Mouse (Mus musculus): ENCODE measurements at regions not wholly inside any gene's neighbourhood (a gene's known extent, or its start where the extent isn't known, plus 50 kb on each side); places are given as distances from the start of the nearest gene placed in this dataset.

GRCm38 (mm10) chr4:94439159-94439836, 117.0 kb upstream of the Gm10306 start:
- no peaks in the 10 kb centered on the region for H3K27me3 ChIP-seq (ENCODE audit: control insufficient read depth in 1 of 2, insufficient read depth in 2 of 2, low read length in 2 of 2)
- H3K4me3 ChIP-seq (ENCODE audit: control insufficient read depth in 1 of 2, insufficient read depth in 1 of 2, low read depth in 2 of 2, low read length in 2 of 2): no peak overlapping the region
- no peaks in the 10 kb centered on the region for H3K9me3 ChIP-seq (replicated peaks; ENCODE audit: insufficient read depth, low read length)
- H3K79me2 ChIP-seq (ENCODE audit: control insufficient read depth, insufficient read depth, low read length, poor library complexity): no peaks in the 10 kb centered on the region
- TF ChIP-seq HCFC1 (IDR thresholded peaks at IDR 0.05; ENCODE audit: low read depth, low read length): no peak
- TF ChIP-seq POLR2AphosphoS5 (IDR thresholded peaks at IDR 0.05; ENCODE audit: borderline replicate concordance, low read depth, low read length): no peak
- TF ChIP-seq MAFK (IDR thresholded peaks at IDR 0.05; ENCODE audit: borderline replicate concordance, low read depth, low read length): no peak
- no peak for TF ChIP-seq CHD2 (IDR thresholded peaks at IDR 0.05; ENCODE audit: low read length)
- TF ChIP-seq MAX (IDR thresholded peaks at IDR 0.05; ENCODE audit: low read length): no peak
- no peak for TF ChIP-seq MYC (IDR thresholded peaks at IDR 0.05; ENCODE audit: low read depth, low read length)
- no peak overlapping the region for H3K27ac ChIP-seq (ENCODE audit: control insufficient read depth, low read depth, low read length)
- no peaks in the 10 kb centered on the region; a peak in 1 of 4 replicates for H3K4me1 ChIP-seq (ENCODE audit: control insufficient read depth in 1 of 2, insufficient read depth in 2 of 2, low read length in 2 of 2)
- no peaks in the 10 kb centered on the region; a peak in 2 of 4 replicates for H3K36me3 ChIP-seq (ENCODE audit: control insufficient read depth in 1 of 2, insufficient read depth in 2 of 2, low read length in 2 of 2)
- no peak for DNase-seq (ENCODE audit: low read depth, low spot score)
- H3K9ac ChIP-seq (ENCODE audit: control insufficient read depth, low read depth, low read length, poor library complexity, severe bottlenecking): no peak overlapping the region

DNA sequence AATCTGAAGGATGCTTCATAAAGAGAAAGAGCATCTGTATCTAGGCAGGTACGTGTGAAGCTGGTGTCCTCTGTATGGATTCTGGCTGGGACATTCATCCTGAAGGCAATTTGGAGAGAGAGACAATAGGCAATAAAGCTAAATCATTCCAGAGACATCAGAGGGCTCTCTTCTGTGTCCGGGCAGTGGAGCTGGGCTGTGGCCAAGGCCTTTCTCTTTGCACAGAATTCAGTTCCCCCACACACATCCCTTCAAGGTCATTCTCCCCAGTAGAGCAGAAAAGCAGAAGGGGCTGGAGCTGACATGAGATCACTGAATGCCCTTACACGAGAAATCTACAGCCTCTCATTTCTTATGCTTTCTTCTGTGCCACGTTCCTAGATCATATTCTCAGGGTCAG, 109.7 kb upstream of the Gm10306 start:
- Histone ChIP-seq H3K27ac (ENCODE audit: control insufficient read depth, low read depth, low read length) (no peak overlapping the region), H3K79me2 (ENCODE audit: control insufficient read depth, insufficient read depth, low read length, poor library complexity) (no peaks in the 10 kb centered on the region), H3K36me3 (ENCODE audit: control insufficient read depth in 1 of 2, insufficient read depth in 2 of 2, low read length in 2 of 2) (no peaks in the 10 kb centered on the region), H3K4me1 (ENCODE audit: control insufficient read depth in 1 of 2, insufficient read depth in 2 of 2, low read length in 2 of 2) (no peaks in the 10 kb centered on the region), H3K9ac (ENCODE audit: control insufficient read depth, low read depth, low read length, poor library complexity, severe bottlenecking) (no peak overlapping the region), H3K9me3 (replicated peaks; ENCODE audit: insufficient read depth, low read length) (no peaks in the 10 kb centered on the region), H3K27me3 (ENCODE audit: control insufficient read depth in 1 of 2, insufficient read depth in 2 of 2, low read length in 2 of 2) (no peaks in the 10 kb centered on the region), H3K4me3 (ENCODE audit: control insufficient read depth in 1 of 2, insufficient read depth in 1 of 2, low read depth in 2 of 2, low read length in 2 of 2) (no peak overlapping the region)
- TF ChIP-seq USF2 (IDR thresholded peaks at IDR 0.05; ENCODE audit: borderline replicate concordance in 1 of 2, insufficient read depth in 1 of 2, low read depth in 1 of 2, low read length in 2 of 2) (no peak), MEF2A (IDR thresholded peaks at IDR 0.05; ENCODE audit: extremely low read depth, insufficient replicate concordance, low read depth, low read length, poor library complexity, severe bottlenecking) (no peak), MAX (IDR thresholded peaks at IDR 0.05; ENCODE audit: low read length) (no peak), POLR2AphosphoS2 (IDR thresholded peaks at IDR 0.05; ENCODE audit: low read length) (no peak), BHLHE40 (IDR thresholded peaks at IDR 0.05; ENCODE audit: borderline replicate concordance, low read depth, low read length) (no peak), CHD1 (IDR thresholded peaks at IDR 0.05; ENCODE audit: low read depth, low read length) (no peak)
- no peak for DNase-seq (ENCODE audit: low read depth, low spot score)
